Mouse (Mus musculus): Measurements from ENCODE around the gene Pnpo. TPM values are rescaled to one million over a fixed set of nuclear protein-coding genes. Genes with fewer than 3 reads are reported as not detected.

Pnpo gene
- polyA plus RNA-seq, 1 experiment from 2014 or later: 719 TPM

DNA sequence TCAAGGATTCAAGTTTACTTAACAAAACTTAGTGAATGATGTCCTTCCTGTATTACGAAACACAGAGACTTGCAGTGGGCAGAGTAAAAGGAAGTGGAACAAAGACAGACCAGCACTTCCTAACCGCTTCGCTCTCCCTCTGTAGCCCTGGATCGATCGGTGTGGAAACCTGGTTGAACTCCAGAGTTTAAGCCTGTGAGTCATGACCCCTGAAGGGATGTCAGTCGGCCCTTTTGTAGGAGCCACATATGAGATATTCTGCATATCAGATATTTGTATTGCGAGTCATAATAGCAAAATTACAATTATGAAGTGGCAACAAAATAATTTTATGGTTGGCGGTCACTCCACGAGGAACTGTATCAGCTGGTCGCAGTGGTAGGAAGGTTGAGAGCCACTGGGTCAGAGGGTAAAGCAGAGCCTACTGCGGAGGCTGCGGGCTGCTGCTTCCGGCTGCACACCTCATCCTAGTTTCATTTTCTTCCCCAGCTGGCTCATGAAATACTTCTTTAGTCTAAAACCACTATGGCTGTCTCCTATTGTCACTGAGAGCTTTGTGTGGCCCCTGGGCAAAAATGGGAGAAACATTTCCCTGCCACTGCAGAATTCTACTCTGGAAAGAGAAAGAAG lies 23.2 kb upstream of the Pnpo start:
- H3K27ac ChIP-seq (ENCODE audit: low read length): peak overlapping the region; percentile 87
- peak overlapping the region; percentile 72 for H3K4me2 ChIP-seq (ENCODE audit: low read depth, low read length)
- peak; percentile 44; the same call in 1 of the 2 replicates for ATAC-seq (ENCODE audit: low read depth)
- peaks cover 11% of the 10 kb centered on the region; the same call in 1 of the 2 replicates for H3K36me3 ChIP-seq (ENCODE audit: control insufficient read depth, insufficient read depth)
- H3K4me1 ChIP-seq (ENCODE audit: control insufficient read depth, low read depth, low read length): peaks cover 73% of the 10 kb centered on the region
- WGBS (ENCODE audit: insufficient replicate concordance): 17% methylated on average over 13 of the region's 13 CpGs
- no peaks in the 10 kb centered on the region for H3K27me3 ChIP-seq (ENCODE audit: control insufficient read depth, insufficient read depth, low read depth, low read length)
- peak overlapping the region; percentile 53 for H3K9ac ChIP-seq (ENCODE audit: low read depth, low read length)
- no peaks in the 10 kb centered on the region for H3K9me3 ChIP-seq (replicated peaks; ENCODE audit: control insufficient read depth, low read length)
- H3K4me3 ChIP-seq (ENCODE audit: low read depth, low read length): peak overlapping the region; percentile 44

DNA sequence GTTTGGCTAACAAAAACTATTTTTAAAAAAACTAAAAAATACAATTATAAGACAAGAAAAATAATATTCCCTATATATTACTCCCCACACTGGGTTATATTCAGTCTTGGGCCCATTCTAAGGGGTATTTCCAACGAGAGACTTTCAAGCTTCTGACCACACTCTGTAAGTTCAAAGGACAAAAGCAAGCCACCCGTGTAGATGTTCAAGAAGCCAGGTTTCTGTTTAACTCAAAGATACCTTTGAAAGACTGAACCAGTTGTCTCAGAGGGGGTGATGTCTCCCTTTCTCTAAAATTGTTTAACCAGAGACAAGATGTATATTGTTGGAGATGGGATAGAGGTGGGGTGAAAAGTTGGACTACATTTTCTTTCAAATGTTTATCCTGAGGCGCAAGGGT lies 22.4 kb upstream of the Pnpo start:
- no peak for ATAC-seq (ENCODE audit: low read depth)
- H3K9me3 ChIP-seq (replicated peaks; ENCODE audit: control insufficient read depth, low read length): no peaks in the 10 kb centered on the region
- H3K27ac ChIP-seq (ENCODE audit: low read length): peak overlapping the region; percentile 45
- H3K4me1 ChIP-seq (ENCODE audit: control insufficient read depth, low read depth, low read length): peaks cover 76% of the 10 kb centered on the region
- no peak overlapping the region for H3K9ac ChIP-seq (ENCODE audit: low read depth, low read length)
- peaks cover 18% of the 10 kb centered on the region for H3K36me3 ChIP-seq (ENCODE audit: control insufficient read depth, insufficient read depth)
- no peak overlapping the region for H3K4me2 ChIP-seq (ENCODE audit: low read depth, low read length)
- 66% methylated on average over 3 of the region's 3 CpGs for WGBS (ENCODE audit: insufficient replicate concordance)
- H3K27me3 ChIP-seq (ENCODE audit: control insufficient read depth, insufficient read depth, low read depth, low read length): no peaks in the 10 kb centered on the region
- no peak overlapping the region for H3K4me3 ChIP-seq (ENCODE audit: low read depth, low read length)

- peak; percentile 61 for ATAC-seq (ENCODE audit: low read depth)
- Histone ChIP-seq H3K27ac (ENCODE audit: low read length) (peak overlapping the region; percentile 50), H3K4me2 (ENCODE audit: low read depth, low read length) (no peak overlapping the region)
Observed at GRCm38 (mm10) chr11:96963580-96963979, 19.8 kb upstream of the Pnpo start.

DNA sequence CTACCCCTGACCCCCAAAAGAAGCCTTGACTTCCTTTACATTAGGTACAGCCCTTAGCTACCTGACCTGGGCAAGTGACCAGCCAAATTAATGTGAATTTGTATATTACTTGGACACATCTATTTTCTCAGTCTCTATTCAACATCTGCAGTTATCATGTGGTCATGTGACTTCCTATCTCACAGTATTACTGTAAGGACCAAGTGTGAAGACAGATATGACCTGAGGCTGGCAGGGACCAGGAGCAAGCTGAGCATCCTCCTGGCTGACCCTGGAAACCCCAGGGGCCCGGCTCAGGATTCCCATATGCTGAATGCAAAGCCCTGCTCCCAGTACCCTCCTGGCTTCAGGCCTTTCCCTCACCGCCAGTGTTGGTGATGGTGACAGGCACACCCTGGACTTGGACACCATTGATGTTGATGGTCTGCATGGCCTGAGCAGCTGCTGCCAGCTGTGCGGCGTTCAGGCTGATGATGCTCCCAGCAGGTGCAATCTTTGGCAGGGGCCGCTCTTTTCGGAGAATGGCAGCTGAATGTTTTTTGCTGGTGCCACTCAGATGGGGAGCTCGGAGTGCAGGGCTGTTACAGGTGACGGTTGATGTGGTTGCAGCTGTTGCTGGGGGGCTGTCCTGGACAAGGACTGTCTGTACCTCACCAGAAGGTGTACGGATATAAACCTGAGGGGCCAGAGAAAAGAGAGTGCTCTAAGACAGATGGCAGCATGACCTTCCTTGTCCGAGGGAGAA lies 13.4 kb upstream of the Pnpo start:
- peak overlapping the region; percentile 42 for H3K9ac ChIP-seq (ENCODE audit: low read depth, low read length)
- peaks cover 65% of the 10 kb centered on the region for H3K4me1 ChIP-seq (ENCODE audit: control insufficient read depth, low read depth, low read length)
- H3K36me3 ChIP-seq (ENCODE audit: control insufficient read depth, insufficient read depth): peaks cover 93% of the 10 kb centered on the region
- H3K27ac ChIP-seq (ENCODE audit: low read length): peak overlapping the region; percentile 93
- no peaks in the 10 kb centered on the region for H3K9me3 ChIP-seq (replicated peaks; ENCODE audit: control insufficient read depth, low read length)
- peak overlapping the region; percentile 1; the same call in 1 of the 2 replicates for H3K4me3 ChIP-seq (ENCODE audit: low read depth, low read length)
- H3K27me3 ChIP-seq (ENCODE audit: control insufficient read depth, insufficient read depth, low read depth, low read length): no peaks in the 10 kb centered on the region
- 86% methylated on average over 10 of the region's 10 CpGs for WGBS (ENCODE audit: insufficient replicate concordance)
- peak; percentile 47 for ATAC-seq (ENCODE audit: low read depth)
- peak overlapping the region; percentile 40 for H3K4me2 ChIP-seq (ENCODE audit: low read depth, low read length)

More at GRCm38 (mm10) chr11:96963580-96963979, 19.8 kb upstream of the Pnpo start:
- no peak overlapping the region for H3K4me3 ChIP-seq (ENCODE audit: low read depth, low read length)
- H3K27me3 ChIP-seq (ENCODE audit: control insufficient read depth, insufficient read depth, low read depth, low read length): no peaks in the 10 kb centered on the region
- H3K9me3 ChIP-seq (replicated peaks; ENCODE audit: control insufficient read depth, low read length): no peaks in the 10 kb centered on the region
- peaks cover 44% of the 10 kb centered on the region for H3K36me3 ChIP-seq (ENCODE audit: control insufficient read depth, insufficient read depth)
- H3K9ac ChIP-seq (ENCODE audit: low read depth, low read length): peak overlapping the region; percentile 27; the same call in 1 of the 2 replicates
- 25% methylated on average over 8 of the region's 8 CpGs for WGBS (ENCODE audit: insufficient replicate concordance)
- peaks cover 60% of the 10 kb centered on the region for H3K4me1 ChIP-seq (ENCODE audit: control insufficient read depth, low read depth, low read length)

GRCm38 (mm10) chr11:96956009-96956724 lies 12.4 kb upstream of the Pnpo start:
- Histone ChIP-seq H3K27ac (ENCODE audit: low read length) (peak overlapping the region; percentile 93), H3K27me3 (ENCODE audit: control insufficient read depth, insufficient read depth, low read depth, low read length) (no peaks in the 10 kb centered on the region), H3K4me2 (ENCODE audit: low read depth, low read length) (peak overlapping the region; percentile 54), H3K36me3 (ENCODE audit: control insufficient read depth, insufficient read depth) (peaks cover 94% of the 10 kb centered on the region), H3K9ac (ENCODE audit: low read depth, low read length) (peak overlapping the region; percentile 42), H3K4me3 (ENCODE audit: low read depth, low read length) (peak overlapping the region; percentile 31), H3K4me1 (ENCODE audit: control insufficient read depth, low read depth, low read length) (peaks cover 56% of the 10 kb centered on the region), H3K9me3 (replicated peaks; ENCODE audit: control insufficient read depth, low read length) (no peaks in the 10 kb centered on the region)
- WGBS (ENCODE audit: insufficient replicate concordance): 40% methylated on average over 20 of the region's 20 CpGs
- peak; percentile 91 for ATAC-seq (ENCODE audit: low read depth)

- Histone ChIP-seq H3K4me1 (ENCODE audit: control insufficient read depth, low read depth, low read length) (peaks cover 57% of the 10 kb centered on the region), H3K27ac (ENCODE audit: low read length) (peak overlapping the region; percentile 93), H3K36me3 (ENCODE audit: control insufficient read depth, insufficient read depth) (peaks cover 94% of the 10 kb centered on the region), H3K4me3 (ENCODE audit: low read depth, low read length) (no peak overlapping the region), H3K27me3 (ENCODE audit: control insufficient read depth, insufficient read depth, low read depth, low read length) (no peaks in the 10 kb centered on the region), H3K4me2 (ENCODE audit: low read depth, low read length) (peak overlapping the region; percentile 54; the same call in 1 of the 2 replicates), H3K9ac (ENCODE audit: low read depth, low read length) (peak overlapping the region; percentile 42; the same call in 1 of the 2 replicates), H3K9me3 (replicated peaks; ENCODE audit: control insufficient read depth, low read length) (no peaks in the 10 kb centered on the region)
- ATAC-seq (ENCODE audit: low read depth): no peak
- 62% methylated on average over 4 of the region's 4 CpGs for WGBS (ENCODE audit: insufficient replicate concordance)
Observed at GRCm38 (mm10) chr11:96955094-96955493, 11.3 kb upstream of the Pnpo start.

- WGBS (ENCODE audit: insufficient replicate concordance): 64% methylated on average over 6 of the region's 6 CpGs
- H3K27ac ChIP-seq (ENCODE audit: low read length): peak overlapping the region; percentile 3
Observed at GRCm38 (mm10) chr11:96952896-96953295, 9.1 kb upstream of the Pnpo start.

DNA sequence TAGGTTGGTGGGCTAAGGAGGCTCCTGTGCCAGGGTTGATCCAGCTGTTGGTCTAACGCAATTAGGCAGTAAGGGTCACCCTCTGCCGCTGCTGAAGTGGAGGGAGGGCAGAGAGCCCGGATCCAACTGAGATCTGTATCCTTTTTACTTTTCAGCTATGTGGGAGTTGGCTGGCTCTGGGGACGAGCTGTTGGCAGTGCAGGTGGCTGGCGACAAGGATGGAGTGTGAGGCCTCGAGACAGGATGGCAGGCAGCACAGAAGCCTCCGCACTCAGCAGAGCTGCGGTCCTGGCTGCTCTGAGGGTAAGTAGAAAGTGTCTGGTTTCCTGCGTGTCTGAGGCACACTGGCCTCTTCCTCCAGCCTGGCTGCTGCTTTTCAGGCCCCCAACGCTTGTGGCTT lies 8.6 kb upstream of the Pnpo start:
- WGBS (ENCODE audit: insufficient replicate concordance): 80% methylated on average over 10 of the region's 10 CpGs
- Histone ChIP-seq H3K9ac (ENCODE audit: low read depth, low read length) (no peak overlapping the region), H3K27me3 (ENCODE audit: control insufficient read depth, insufficient read depth, low read depth, low read length) (no peaks in the 10 kb centered on the region)

More at GRCm38 (mm10) chr11:96952896-96953295, 9.1 kb upstream of the Pnpo start:
- H3K27me3 ChIP-seq (ENCODE audit: control insufficient read depth, insufficient read depth, low read depth, low read length): no peaks in the 10 kb centered on the region
- H3K9me3 ChIP-seq (replicated peaks; ENCODE audit: control insufficient read depth, low read length): no peaks in the 10 kb centered on the region
- no peak overlapping the region for H3K4me3 ChIP-seq (ENCODE audit: low read depth, low read length)
- ATAC-seq (ENCODE audit: low read depth): no peak
- peaks cover 71% of the 10 kb centered on the region for H3K4me1 ChIP-seq (ENCODE audit: control insufficient read depth, low read depth, low read length)
- peaks cover 86% of the 10 kb centered on the region for H3K36me3 ChIP-seq (ENCODE audit: control insufficient read depth, insufficient read depth)
- no peak overlapping the region for H3K4me2 ChIP-seq (ENCODE audit: low read depth, low read length)
- no peak overlapping the region for H3K9ac ChIP-seq (ENCODE audit: low read depth, low read length)

More for the DNA sequence above, 8.6 kb upstream of the Pnpo start:
- Histone ChIP-seq H3K4me3 (ENCODE audit: low read depth, low read length) (no peak overlapping the region), H3K4me1 (ENCODE audit: control insufficient read depth, low read depth, low read length) (peaks cover 71% of the 10 kb centered on the region), H3K4me2 (ENCODE audit: low read depth, low read length) (no peak overlapping the region), H3K36me3 (ENCODE audit: control insufficient read depth, insufficient read depth) (peaks cover 81% of the 10 kb centered on the region), H3K9me3 (replicated peaks; ENCODE audit: control insufficient read depth, low read length) (no peaks in the 10 kb centered on the region), H3K27ac (ENCODE audit: low read length) (peak overlapping the region; percentile 3)
- ATAC-seq (ENCODE audit: low read depth): no peak

Data from liver, embryonic 16.5 days (tissue).